ENCODE assay signal across 16 mouse cellular contexts in the genomic region with DNA sequence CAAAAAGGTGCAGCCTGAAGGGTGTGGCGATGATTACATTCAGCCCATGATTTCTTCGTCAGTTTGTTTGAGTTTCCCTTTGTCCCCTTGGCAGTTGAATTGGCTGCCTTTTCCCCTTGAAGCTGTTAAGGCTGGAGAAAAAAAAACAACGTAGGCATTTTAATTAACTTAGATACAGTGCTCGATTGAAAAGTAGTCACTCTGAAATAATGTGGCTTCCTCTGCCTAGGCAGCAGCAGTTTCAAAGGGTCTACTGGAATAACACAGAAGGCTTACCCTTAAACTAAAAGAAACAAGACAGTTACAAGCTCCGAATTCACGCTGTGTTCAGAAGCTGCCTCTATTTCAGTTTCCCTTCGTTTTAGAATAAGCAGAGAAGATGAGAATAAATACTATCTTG.
DNase-seq lines count a peak whose midpoint lies in the region; ATAC-seq and TF ChIP-seq lines count a peak whose summit lies in the region.
"Had no signal": no experiment of that assay in that cellular context is flagged by ENCODE, and none has a peak within 500 bp of the region (broad histone marks: within the 10 kb centered on the region; RNA-seq: fewer than 3 reads in every experiment).

No protein-coding gene starts in this region.

- no peak overlapping the region for H3K9ac ChIP-seq in hindbrain, postnatal 0 days (replicated peaks; ENCODE audit: low read length)
- H3K9ac ChIP-seq in hindbrain, embryonic 13.5 days: no peak overlapping the region
- H3K9ac ChIP-seq in forebrain, embryonic 14.5 days (ENCODE audit: low read length): peak overlapping the region; percentile 21; the same call in 1 of the 2 replicates
- no peak overlapping the region for H3K9ac ChIP-seq in neural tube, embryonic 15.5 days (replicated peaks)
- H3K9ac ChIP-seq: hindbrain, embryonic 15.5 days; limb, embryonic 15.5 days had no signal

- H3K4me1 ChIP-seq in hindbrain, postnatal 0 days (ENCODE audit: insufficient read depth, low read length): no peaks in the 10 kb centered on the region
- peaks cover 10% of the 10 kb centered on the region; the same call in 1 of the 2 replicates for H3K4me1 ChIP-seq in hindbrain, embryonic 13.5 days (replicated peaks)
- peaks cover 7% of the 10 kb centered on the region; the same call in 1 of the 2 replicates for H3K4me1 ChIP-seq in forebrain, embryonic 14.5 days (ENCODE audit: control insufficient read depth, insufficient read depth, low read length)
- peaks cover 10% of the 10 kb centered on the region; the same call in 1 of the 2 replicates for H3K4me1 ChIP-seq in neural tube, embryonic 15.5 days
- H3K4me1 ChIP-seq: hindbrain, embryonic 15.5 days; limb, embryonic 15.5 days had no signal

- peak overlapping the region; percentile 45; the same call in 1 of the 2 replicates for H3K27ac ChIP-seq in hindbrain, postnatal 0 days
- H3K27ac ChIP-seq in hindbrain, embryonic 13.5 days: no peak overlapping the region
- H3K27ac ChIP-seq in forebrain, embryonic 14.5 days (ENCODE audit: low read depth, low read length): no peak overlapping the region
- H3K27ac ChIP-seq in neural tube, embryonic 15.5 days (replicated peaks): no peak overlapping the region; the same call in 1 of the 2 replicates
- H3K27ac ChIP-seq: hindbrain, embryonic 15.5 days; limb, embryonic 15.5 days had no signal

- peak; percentile 12 for DNase-seq in hindbrain, postnatal 0 days (ENCODE audit: low spot score)
- DNase-seq in brain, adult 2 months (ENCODE audit: low read depth, low spot score): peak; percentile 13
- DNase-seq in forebrain, embryonic 14.5 days (ENCODE audit: low spot score): peak; percentile 62
- DNase-seq in embryo, embryonic 9.5 days (ENCODE audit: extremely low spot score): no peak
- DNase-seq: adrenal gland, adult 8-10 months; heart, adult 11 months; kidney, adult 2 months; lung, adult 18-20 months; lung, postnatal 4 days; right cerebral cortex, postnatal 25 days; thymus, adult 18-20 months had no signal

- peak overlapping the region; percentile 42 for H3K4me2 ChIP-seq in hindbrain, postnatal 0 days (ENCODE audit: low read depth, low read length)
- H3K4me2 ChIP-seq in hindbrain, embryonic 13.5 days: no peak overlapping the region; the same call in 1 of the 2 replicates
- peak overlapping the region; percentile 39 for H3K4me2 ChIP-seq in forebrain, embryonic 14.5 days (ENCODE audit: low read length)
- peak overlapping the region; percentile 35 for H3K4me2 ChIP-seq in neural tube, embryonic 15.5 days
- H3K4me2 ChIP-seq: hindbrain, embryonic 15.5 days; limb, embryonic 15.5 days had no signal

- TF ChIP-seq CTCF in hindbrain, postnatal 0 days (IDR thresholded peaks at IDR 0.05; ENCODE audit: low read depth): no peak

- whole genome bisulfite sequencing in hindbrain, postnatal 0 days: 29% methylated on average over 7 of the region's 7 CpGs
- WGBS in hindbrain, embryonic 13.5 days: 38% methylated on average over 7 of the region's 7 CpGs
- WGBS in forebrain, embryonic 14.5 days: 6% methylated on average over 7 of the region's 7 CpGs
- 36% methylated on average over 7 of the region's 7 CpGs for WGBS in neural tube, embryonic 15.5 days

- no peak for ATAC-seq in hindbrain, postnatal 0 days
- ATAC-seq in hindbrain, embryonic 13.5 days (ENCODE audit: low FRiP score): no peak
- no peak for ATAC-seq in forebrain, embryonic 14.5 days
- ATAC-seq in neural tube, embryonic 15.5 days (ENCODE audit: low FRiP score): peak; percentile 38; the same call in 1 of the 2 replicates
- ATAC-seq in activated CD4-positive, CD25-positive, alpha-beta regulatory T cell, adult 4 months: no peak

- 0 out of 2 replicates have a peak overlapping the region, but pooled peaks have one; percentile 10 for H3K4me3 ChIP-seq in hindbrain, postnatal 0 days (ENCODE audit: low read length)
- H3K4me3 ChIP-seq in hindbrain, embryonic 13.5 days: no peak overlapping the region
- H3K4me3 ChIP-seq in forebrain, embryonic 14.5 days (ENCODE audit: low read depth, low read length): 0 out of 2 replicates have a peak overlapping the region, but pooled peaks have one; percentile 1
- H3K4me3 ChIP-seq in neural tube, embryonic 15.5 days (replicated peaks): no peak overlapping the region
- H3K4me3 ChIP-seq: hindbrain, embryonic 15.5 days; limb, embryonic 15.5 days had no signal

- H3K9me3 ChIP-seq in hindbrain, postnatal 0 days (ENCODE audit: low read length): no peaks in the 10 kb centered on the region
- H3K9me3 ChIP-seq in hindbrain, embryonic 13.5 days: no peaks in the 10 kb centered on the region
- H3K9me3 ChIP-seq in forebrain, embryonic 14.5 days (replicated peaks; ENCODE audit: control insufficient read depth, low read length): no peaks in the 10 kb centered on the region
- no peaks in the 10 kb centered on the region for H3K9me3 ChIP-seq in neural tube, embryonic 15.5 days (replicated peaks)
- H3K9me3 ChIP-seq: hindbrain, embryonic 15.5 days; limb, embryonic 15.5 days had no signal

- H3K36me3 ChIP-seq in hindbrain, postnatal 0 days (ENCODE audit: insufficient read depth, low read length): no peaks in the 10 kb centered on the region
- H3K36me3 ChIP-seq in hindbrain, embryonic 13.5 days: no peaks in the 10 kb centered on the region
- no peaks in the 10 kb centered on the region for H3K36me3 ChIP-seq in forebrain, embryonic 14.5 days (ENCODE audit: control insufficient read depth, insufficient read depth, low read length)
- H3K36me3 ChIP-seq in neural tube, embryonic 15.5 days: no peaks in the 10 kb centered on the region
- H3K36me3 ChIP-seq: hindbrain, embryonic 15.5 days; limb, embryonic 15.5 days had no signal

- no peaks in the 10 kb centered on the region for H3K27me3 ChIP-seq in hindbrain, postnatal 0 days (ENCODE audit: insufficient read depth, low read length)
- H3K27me3 ChIP-seq in hindbrain, embryonic 13.5 days: no peaks in the 10 kb centered on the region
- H3K27me3 ChIP-seq in forebrain, embryonic 14.5 days (replicated peaks; ENCODE audit: control insufficient read depth, insufficient read depth, low read length): no peaks in the 10 kb centered on the region
- H3K27me3 ChIP-seq in neural tube, embryonic 15.5 days (replicated peaks): no peaks in the 10 kb centered on the region
- H3K27me3 ChIP-seq: hindbrain, embryonic 15.5 days; limb, embryonic 15.5 days had no signal

Comparison
In these comparisons a context has a peak if more than half of its experiments do, and no peak if none do; other contexts are left out.
1. H3K4me3 ChIP-seq: peak in hindbrain, postnatal 0 days (single experiment) and forebrain, embryonic 14.5 days (single experiment); none in hindbrain, embryonic 13.5 days (single experiment) and neural tube, embryonic 15.5 days (single experiment).